Mouse (Mus musculus) inflammation-experienced regulatory T-cells, adult 6 months (primary cell): ENCODE measurements around the gene H2-Q6. TPM values are rescaled to one million over a fixed set of nuclear protein-coding genes. Genes with fewer than 3 reads are reported as not detected.
A peak's percentile ranks its signal among the peaks of the same experiment; 100 is the strongest.
"Not testable (repeated sequence)": the region's sequence is repeated elsewhere in the genome, so short reads cannot be mapped to it uniquely, and the experiment has no call there.

Experiments used
- ATAC-seq: one replicate; pipeline ENCODE4 v1.8.0; 2017
- polyA plus RNA-seq, 3 experiments: library from polyadenylated mRNA; unstranded; fragments of 100-300 nt; shearing (Covaris generic); gene quantifications; one replicate each; pipeline ENCODE4 v1.2.1; 2017

The H2-Q6 gene
- polyA plus RNA-seq, 3 experiments from 2014 or later = 356 to 772 (median 602) TPM

GRCm38 (mm10) chr17:35435577-35435976, 10.9 kb downstream of the H2-Q6 start:
- not testable (repeated sequence) for ATAC-seq

- ATAC-seq = not testable (repeated sequence)
Observed at GRCm38 (mm10) chr17:35437386-35437936, 12.8 kb downstream of the H2-Q6 start.

- ATAC-seq = not testable (repeated sequence)
Observed at GRCm38 (mm10) chr17:35438395-35438794, 13.7 kb downstream of the H2-Q6 start.

- ATAC-seq = peak; percentile 98
Observed at GRCm38 (mm10) chr17:35438885-35439284, 14.2 kb downstream of the H2-Q6 start, which contains the start of gene H2-Q7. TSS of gene H2-Q7 (plus strand) at chr17:35439155.

- not testable (repeated sequence) for ATAC-seq
Observed at GRCm38 (mm10) chr17:35439295-35439747, 14.7 kb downstream of the H2-Q6 start.

GRCm38 (mm10) chr17:35439925-35440645, 15.4 kb downstream of the H2-Q6 start:
- ATAC-seq = not testable (repeated sequence)

GRCm38 (mm10) chr17:35442376-35442775, 17.7 kb downstream of the H2-Q6 start:
- ATAC-seq = not testable (repeated sequence)

- not testable (repeated sequence) for ATAC-seq
Observed at GRCm38 (mm10) chr17:35444510-35444909, 19.9 kb downstream of the H2-Q6 start.

GRCm38 (mm10) chr17:35458247-35458646, 33.6 kb downstream of the H2-Q6 start:
- ATAC-seq = not testable (repeated sequence)

GRCm38 (mm10) chr17:35460513-35461341, 36.1 kb downstream of the H2-Q6 start:
- ATAC-seq = peak; percentile 96

GRCm38 (mm10) chr17:35465651-35466050, 41.0 kb downstream of the H2-Q6 start:
- not testable (repeated sequence) for ATAC-seq

GRCm38 (mm10) chr17:35468936-35469335, 44.3 kb downstream of the H2-Q6 start:
- ATAC-seq = not testable (repeated sequence)

GRCm38 (mm10) chr17:35469842-35470751, 45.4 kb downstream of the H2-Q6 start, which contains the start of gene H2-Q10:
TSS of gene H2-Q10 (plus strand) at chr17:35470089.
- ATAC-seq = peak; percentile 61

Other genes starting within 250 kb of the H2-Q6 start
- gene Aif1, start 248.8 kb upstream of the H2-Q6 start, polyA plus RNA-seq = 1 to 10 TPM in 2 of 3 experiments, under 1 TPM in 1; 0.79 to 5.4 (median 2.1) TPM
- 10 to 100 TPM in 1 of 3 experiments, 1 to 10 TPM in 2; 6.4 to 11.2 (median 8.8) TPM for gene Lst1, start 236.4 kb upstream of the H2-Q6 start, polyA plus RNA-seq
- gene Ltb, start 230.4 kb upstream of the H2-Q6 start, polyA plus RNA-seq = 100 to 1,000 TPM; 112 to 242 (median 186) TPM
- gene Tnf, start 222.8 kb upstream of the H2-Q6 start, polyA plus RNA-seq = 10 to 100 TPM; 20.9 to 28.8 (median 24.9) TPM
- 100 to 1,000 TPM in 1 of 3 experiments, 10 to 100 TPM in 2; 34.4 to 113 (median 95.2) TPM for gene Lta, start 219.5 kb upstream of the H2-Q6 start, polyA plus RNA-seq
- gene Gm16181, start 204.0 kb upstream of the H2-Q6 start, polyA plus RNA-seq = under 1 TPM in 2 of 3 experiments, not detected in 1; 0.67 to 0.68 TPM
- gene Atp6v1g2, start 191.2 kb upstream of the H2-Q6 start, polyA plus RNA-seq = 1 to 10 TPM; 4.6 to 7.2 (median 5.9) TPM
- gene Nfkbil1, start 189.1 kb upstream of the H2-Q6 start, polyA plus RNA-seq = 1 to 10 TPM; 1.7 to 3.3 (median 1.9) TPM
- gene Ddx39b, start 183.1 kb upstream of the H2-Q6 start, polyA plus RNA-seq = 100 to 1,000 TPM; 194 to 276 (median 261) TPM
- 1,000 to 10,000 TPM; 4,089 to 4,363 (median 4,119) TPM for gene H2-D1, start 162.1 kb upstream of the H2-Q6 start, polyA plus RNA-seq
- gene H2-Q1, start 104.4 kb upstream of the H2-Q6 start, polyA plus RNA-seq = under 1 TPM in 2 of 3 experiments, not detected in 1; 0.23 to 0.24 TPM
- gene H2-Q2, start 82.6 kb upstream of the H2-Q6 start, polyA plus RNA-seq = 10 to 100 TPM in 2 of 3 experiments, 1 to 10 TPM in 1; 4.6 to 25.2 (median 21.9) TPM
- gene H2-Q4, start 45.2 kb upstream of the H2-Q6 start, polyA plus RNA-seq = 10 to 100 TPM; 11.4 to 17.3 (median 16.4) TPM
- 1,000 to 10,000 TPM in 2 of 3 experiments, 100 to 1,000 TPM in 1; 921 to 1,440 (median 1,337) TPM for gene H2-Q7, start 14.3 kb downstream of the H2-Q6 start, polyA plus RNA-seq
- 10 to 100 TPM; 14.2 to 25.0 (median 24.2) TPM for gene H2-Q10, start 45.2 kb downstream of the H2-Q6 start, polyA plus RNA-seq
- under 1 TPM; 0.26 to 0.58 (median 0.32) TPM for gene Pou5f1, start 81.2 kb downstream of the H2-Q6 start, polyA plus RNA-seq
- 10 to 100 TPM; 16.6 to 68.4 (median 21.5) TPM for gene Tcf19, start 92.0 kb downstream of the H2-Q6 start, polyA plus RNA-seq
- 1 to 10 TPM; 4.8 to 7.1 (median 6.0) TPM for gene Cchcr1, start 92.2 kb downstream of the H2-Q6 start, polyA plus RNA-seq
- under 1 TPM in 1 of 3 experiments, not detected in 2; 0.73 TPM for gene Psors1c2, start 108.4 kb downstream of the H2-Q6 start, polyA plus RNA-seq
- not detected for gene Cdsn, start 127.3 kb downstream of the H2-Q6 start, polyA plus RNA-seq
- not detected for gene 2300002M23Rik, start 142.6 kb downstream of the H2-Q6 start, polyA plus RNA-seq
- gene Sfta2, start 176.7 kb downstream of the H2-Q6 start, polyA plus RNA-seq = not detected
- gene Gm9573, start 201.8 kb downstream of the H2-Q6 start, polyA plus RNA-seq = not detected
- under 1 TPM in 1 of 3 experiments, not detected in 2; 0.26 TPM for gene Mucl3, start 218.8 kb downstream of the H2-Q6 start, polyA plus RNA-seq
- gene Vars2, start 242.7 kb downstream of the H2-Q6 start, polyA plus RNA-seq = 10 to 100 TPM; 10.4 to 13.2 (median 12.7) TPM
- gene Gtf2h4, start 248.9 kb downstream of the H2-Q6 start, polyA plus RNA-seq = 10 to 100 TPM; 16.7 to 24.7 (median 17.9) TPM